Mouse (Mus musculus) midbrain, postnatal 0 days (tissue): ENCODE measurements around the gene Efcab10. TPM values are rescaled to one million over a fixed set of nuclear protein-coding genes. Genes with fewer than 3 reads are reported as not detected.

Experiments
- ATAC-seq: fragments of 200-750 bp; cut with Nextera tagmentation; 2 replicates; pipeline ENCODE4 v1.8.0; 2017; ENCODE audit warnings: moderate number of reproducible peaks, mild to moderate bottlenecking, moderate TSS enrichment, moderate library complexity; ENCODE audit not compliant: low FRiP score
- DNase-seq: peaks from one replicate; pipeline ENCODE4 v3.0.0-alpha.2; 2015; ENCODE audit warnings: low spot score
- H3K27ac ChIP-seq: fragments of 300-500 bp; sonication (generic); 2 replicates; pipeline ENCODE4 v1.5.1; 2014; ENCODE audit warnings: low read depth, mild to moderate bottlenecking, low read length, mixed read lengths
- H3K27me3 ChIP-seq: fragments of 300-500 bp; sonication (generic); 2 replicates; pipeline ENCODE4 v1.6.1; 2014; ENCODE audit warnings: low read length, control low read depth, mixed read lengths; ENCODE audit not compliant: insufficient read depth
- H3K36me3 ChIP-seq: fragments of 300-500 bp; sonication (generic); 2 replicates; pipeline ENCODE4 v1.6.1; 2014; ENCODE audit warnings: low read length, control low read depth, mixed read lengths; ENCODE audit not compliant: insufficient read depth
- H3K4me1 ChIP-seq: fragments of 300-500 bp; sonication (generic); 2 replicates; pipeline ENCODE4 v1.6.1; 2014; ENCODE audit warnings: mild to moderate bottlenecking, control low read depth, antibody characterized with exemption, low read length, mixed read lengths; ENCODE audit not compliant: insufficient read depth
- H3K4me2 ChIP-seq: fragments of 300-500 bp; sonication (generic); 2 replicates; pipeline ENCODE4 v1.6.1; 2014; ENCODE audit warnings: low read depth, mild to moderate bottlenecking, low read length, mixed read lengths; ENCODE audit not compliant: poor library complexity, severe bottlenecking
- H3K4me3 ChIP-seq: fragments of 300-500 bp; sonication (generic); 2 replicates; pipeline ENCODE4 v1.5.1; 2014; ENCODE audit warnings: low read depth, mild to moderate bottlenecking, low read length, moderate library complexity
- H3K9ac ChIP-seq: fragments of 300-500 bp; sonication (generic); replicated peaks from 2 replicates; pipeline ENCODE4 v1.6.1; 2014; ENCODE audit warnings: mild to moderate bottlenecking, low read length, moderate library complexity, mixed read lengths; ENCODE audit not compliant: poor library complexity, severe bottlenecking
- H3K9me3 ChIP-seq: fragments of 300-500 bp; sonication (generic); 2 replicates; pipeline ENCODE4 v1.6.1; 2016; ENCODE audit warnings: low read length, control low read depth
- CTCF ChIP-seq: IDR thresholded peaks from 2 replicates; pipeline ENCODE4 v1.5.1; 2016; ENCODE audit warnings: antibody characterized with exemption, mild to moderate bottlenecking
- WGBS: fragments of 180-500 bp; shearing (Covaris S2); extraction: QIAGEN DNeasy Blood & Tissue Kit; methylation state at CpG from one replicate; pipeline ENCODE4 v1.1.7; 2014; 5-methylcytosine and 5-hydroxymethylcytosine counted together
- polyA plus RNA-seq: library from polyadenylated mRNA; unstranded; fragments of >200 nt; fragmentation: Nextera tagmentation; extraction: Ambion mirVana; gene quantifications from 2 replicates; pipeline ENCODE4 v1.2.1, GENCODE M21; 2015
- total RNA-seq: library from RNA; depleted of rRNA; stranded (reverse); fragments of >200 nt; gene quantifications from 2 replicates; pipeline ENCODE4 v1.2.3, GENCODE M21; 2014

The Efcab10 gene
- total and polyA plus RNA-seq, 2 experiments from 2014 or later, result 6.6 TPM; not detected in 1

GRCm38 (mm10) chr12:33379624-33380445 lies 14.8 kb upstream of the Efcab10 start:
- peak; percentile 81 for ATAC-seq
- 20% methylated on average over 22 of the region's 22 CpGs for WGBS

GRCm38 (mm10) chr12:33388842-33389241 lies 5.8 kb upstream of the Efcab10 start:
- DNase-seq (peak; percentile 86), ATAC-seq (peak; percentile 57)
- H3K4me2 ChIP-seq, result no peak overlapping the region
- no peak overlapping the region for H3K4me3 ChIP-seq
- no peaks in the 10 kb centered on the region for H3K4me1 ChIP-seq
- no peaks in the 10 kb centered on the region for H3K9me3 ChIP-seq
- WGBS, result 3% methylated on average over 5 of the region's 5 CpGs
- no peak overlapping the region for H3K9ac ChIP-seq
- H3K27me3 ChIP-seq, result no peaks in the 10 kb centered on the region
- no peaks in the 10 kb centered on the region for H3K36me3 ChIP-seq
- H3K27ac ChIP-seq, result no peak overlapping the region
- TF ChIP-seq CTCF, result peak; percentile 93

More at GRCm38 (mm10) chr12:33379624-33380445, 14.8 kb upstream of the Efcab10 start:
- Histone ChIP-seq H3K4me1 (no peaks in the 10 kb centered on the region), H3K36me3 (no peaks in the 10 kb centered on the region), H3K9me3 (no peaks in the 10 kb centered on the region), H3K4me2 (peak overlapping the region; percentile 23; the same call in 1 of the 2 replicates), H3K4me3 (no peak overlapping the region), H3K27ac (no peak overlapping the region), H3K9ac (no peak overlapping the region), H3K27me3 (no peaks in the 10 kb centered on the region)
- TF ChIP-seq CTCF, result peak; percentile 80
- peak; percentile 88 for DNase-seq

DNA sequence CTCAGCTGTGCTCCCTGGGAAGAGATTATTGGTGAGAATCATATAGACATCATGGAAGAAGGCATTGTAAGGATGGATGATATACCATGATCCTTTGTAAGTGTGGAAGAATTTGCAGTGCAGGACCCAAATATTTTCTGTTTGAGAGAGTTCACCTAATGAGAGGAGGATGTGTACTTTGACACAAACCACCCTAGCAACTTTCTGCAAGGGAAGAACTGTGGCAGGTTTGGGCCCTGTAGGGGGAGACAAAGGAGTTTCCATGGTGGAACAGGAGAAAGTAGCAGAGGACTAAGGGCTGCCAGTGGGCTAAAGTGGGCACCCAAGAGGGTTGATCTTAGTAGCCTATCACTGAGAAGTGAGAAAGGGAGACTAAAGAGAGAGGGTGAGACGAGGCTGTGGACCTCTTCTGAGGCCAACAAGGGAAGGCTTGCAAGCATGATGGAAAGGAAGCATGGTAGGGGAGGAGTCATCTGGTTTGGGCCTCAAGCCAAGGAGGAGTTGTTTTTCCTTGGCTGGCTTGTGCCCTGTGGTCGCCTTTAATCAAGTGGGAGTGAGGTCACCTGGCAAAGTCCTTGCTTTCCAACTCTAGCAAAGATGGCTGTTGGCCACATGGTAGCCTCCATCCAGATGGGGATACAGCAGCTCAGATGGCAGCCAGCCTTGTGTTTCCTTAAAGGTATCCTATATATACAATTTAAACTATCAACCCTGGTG lies 3.7 kb upstream of the Efcab10 start:
- Histone ChIP-seq H3K9me3 (no peaks in the 10 kb centered on the region), H3K9ac (no peak overlapping the region), H3K27ac (no peak overlapping the region), H3K4me3 (no peak overlapping the region), H3K4me1 (0 out of 2 replicates have a peak, but pooled peaks cover 6% of the 10 kb centered on the region), H3K36me3 (no peaks in the 10 kb centered on the region), H3K27me3 (no peaks in the 10 kb centered on the region), H3K4me2 (no peak overlapping the region)
- ATAC-seq (no peak), DNase-seq (no peak)
- WGBS, result 63% methylated on average over 2 of the region's 2 CpGs
- TF ChIP-seq CTCF, result peak; percentile 13; the same call in 1 of the 2 replicates

DNA sequence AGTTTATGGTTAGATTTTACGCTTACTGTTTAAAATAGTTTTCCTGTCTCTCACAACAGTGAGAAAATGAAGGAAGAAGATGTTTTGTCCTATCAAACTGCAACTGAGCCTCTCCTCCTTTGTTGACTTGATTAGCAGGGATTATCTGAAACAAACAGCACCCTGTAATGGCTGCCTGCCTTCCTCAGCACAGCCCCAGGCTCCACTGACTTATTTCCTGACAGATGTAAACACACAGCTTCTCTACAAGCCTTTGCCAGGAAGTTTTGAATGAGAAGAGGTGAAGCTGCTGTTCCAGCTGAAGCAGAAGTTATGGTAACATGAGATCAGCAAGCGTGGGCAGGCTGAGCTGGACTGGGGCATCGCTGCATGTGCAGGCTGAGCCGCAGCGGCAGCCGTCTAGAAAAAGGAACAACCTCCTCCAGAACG lies 8.6 kb downstream of the Efcab10 start:
- no peaks in the 10 kb centered on the region for H3K4me1 ChIP-seq
- no peaks in the 10 kb centered on the region for H3K9me3 ChIP-seq
- H3K9ac ChIP-seq, result no peak overlapping the region
- H3K27me3 ChIP-seq, result no peaks in the 10 kb centered on the region
- no peak for DNase-seq
- H3K4me2 ChIP-seq, result no peak overlapping the region
- ATAC-seq, result no peak
- no peaks in the 10 kb centered on the region for H3K36me3 ChIP-seq
- TF ChIP-seq CTCF, result no peak
- H3K4me3 ChIP-seq, result no peak overlapping the region
- 66% methylated on average over 7 of the region's 7 CpGs for WGBS
- H3K27ac ChIP-seq, result no peak overlapping the region

DNA sequence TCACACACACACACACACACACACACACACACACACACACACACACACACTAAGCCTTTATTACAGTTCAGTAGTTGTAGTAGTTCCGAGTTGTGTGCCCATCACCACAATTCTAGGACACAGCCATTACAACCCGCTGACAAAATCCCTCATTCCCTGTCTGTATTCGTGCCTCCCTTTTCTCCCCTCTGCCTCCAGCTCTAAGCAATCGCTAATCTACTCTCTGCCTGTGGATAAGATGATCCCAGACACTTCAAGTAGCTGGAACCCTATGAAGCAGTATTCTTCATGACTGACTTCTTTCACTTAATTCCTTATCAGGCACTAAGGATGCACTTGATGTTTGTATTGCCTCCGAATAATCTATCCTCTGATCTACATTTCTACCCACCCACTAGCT lies 10.3 kb downstream of the Efcab10 start:
- Histone ChIP-seq H3K36me3 (no peaks in the 10 kb centered on the region), H3K9ac (no peak overlapping the region), H3K9me3 (no peaks in the 10 kb centered on the region), H3K4me1 (no peaks in the 10 kb centered on the region), H3K27me3 (no peaks in the 10 kb centered on the region), H3K4me2 (no peak overlapping the region), H3K4me3 (no peak overlapping the region), H3K27ac (no peak overlapping the region)
- WGBS, result 22% methylated on average over 5 of the region's 5 CpGs
- ATAC-seq (no peak), DNase-seq (no peak)
- no peak for TF ChIP-seq CTCF
